Mouse (Mus musculus) heart, adult 11 months (tissue): Measurements from ENCODE around the gene Gipc1.

Experiments
- DNase-seq: peaks from one replicate; pipeline ENCODE4 v3.0.0; 2022

Gene Gipc1

GRCm38 (mm10) chr8:83652030-83652743, at the start of gene Gipc1:
TSS of gene Gipc1 (plus strand) at chr8:83652677.
- DNase-seq = peak; percentile 100

- peak; percentile 100 for DNase-seq
Observed at GRCm38 (mm10) chr8:83607661-83608397, 44.6 kb upstream of the Gipc1 start, which contains the start of the genes Tecr and Dnajb1. TSS of gene Tecr (minus strand) at chr8:83607971. TSS of gene Dnajb1 (plus strand) at chr8:83608193.

GRCm38 (mm10) chr8:83608398-83608829, 44.1 kb upstream of the Gipc1 start:
- peak; percentile 99 for DNase-seq

GRCm38 (mm10) chr8:83609086-83609485, 43.4 kb upstream of the Gipc1 start:
- DNase-seq = peak; percentile 88

- DNase-seq = peak; percentile 90
Observed at GRCm38 (mm10) chr8:83609547-83610180, 42.8 kb upstream of the Gipc1 start.

GRCm38 (mm10) chr8:83611921-83612320, 40.6 kb upstream of the Gipc1 start:
- peak; percentile 80 for DNase-seq

- DNase-seq = peak; percentile 81
Observed at GRCm38 (mm10) chr8:83613695-83614094, 38.8 kb upstream of the Gipc1 start.

- peak; percentile 78 for DNase-seq
Observed at GRCm38 (mm10) chr8:83616625-83617024, 35.9 kb upstream of the Gipc1 start.

- DNase-seq = no peak
Observed at GRCm38 (mm10) chr8:83617111-83617510, 35.4 kb upstream of the Gipc1 start.

GRCm38 (mm10) chr8:83618566-83618965, 33.9 kb upstream of the Gipc1 start:
- peak; percentile 23 for DNase-seq

GRCm38 (mm10) chr8:83619568-83620285, 32.8 kb upstream of the Gipc1 start:
- DNase-seq = peak; percentile 78

GRCm38 (mm10) chr8:83621691-83622388, 30.6 kb upstream of the Gipc1 start:
- DNase-seq = peak; percentile 74

- peak; percentile 97 for DNase-seq
Observed at GRCm38 (mm10) chr8:83622389-83622989, 30.0 kb upstream of the Gipc1 start.

GRCm38 (mm10) chr8:83623549-83623948, 28.9 kb upstream of the Gipc1 start:
- peak; percentile 80 for DNase-seq

GRCm38 (mm10) chr8:83624739-83625138, 27.7 kb upstream of the Gipc1 start:
- DNase-seq = peak; percentile 80

GRCm38 (mm10) chr8:83625676-83626299, 26.7 kb upstream of the Gipc1 start:
- DNase-seq = peak; percentile 80

- no peak for DNase-seq
Observed at GRCm38 (mm10) chr8:83632083-83632707, 20.3 kb upstream of the Gipc1 start.

- DNase-seq = no peak
Observed at GRCm38 (mm10) chr8:83638856-83639255, 13.6 kb upstream of the Gipc1 start.

- no peak for DNase-seq
Observed at GRCm38 (mm10) chr8:83639649-83640048, 12.8 kb upstream of the Gipc1 start.

- DNase-seq = peak; percentile 74
Observed at GRCm38 (mm10) chr8:83647511-83647910, 5.0 kb upstream of the Gipc1 start.

- peak; percentile 5 for DNase-seq
Observed at GRCm38 (mm10) chr8:83648031-83648430, 4.4 kb upstream of the Gipc1 start.
